Mouse (Mus musculus): Measurements from ENCODE around the gene Efcab11.

GRCm38 (mm10) chr12:99838109-99838508 lies 46.1 kb downstream of the Efcab11 start:
- TF ChIP-seq GATA1 (IDR thresholded peaks at IDR 0.05; ENCODE audit: low read length): no peak
- TF ChIP-seq TAL1 (IDR thresholded peaks at IDR 0.05; ENCODE audit: low read length): no peak

All from erythroblast, embryonic 14.5 days (primary cell).